Mouse (Mus musculus): ENCODE results near the gene Atcay.

DNA sequence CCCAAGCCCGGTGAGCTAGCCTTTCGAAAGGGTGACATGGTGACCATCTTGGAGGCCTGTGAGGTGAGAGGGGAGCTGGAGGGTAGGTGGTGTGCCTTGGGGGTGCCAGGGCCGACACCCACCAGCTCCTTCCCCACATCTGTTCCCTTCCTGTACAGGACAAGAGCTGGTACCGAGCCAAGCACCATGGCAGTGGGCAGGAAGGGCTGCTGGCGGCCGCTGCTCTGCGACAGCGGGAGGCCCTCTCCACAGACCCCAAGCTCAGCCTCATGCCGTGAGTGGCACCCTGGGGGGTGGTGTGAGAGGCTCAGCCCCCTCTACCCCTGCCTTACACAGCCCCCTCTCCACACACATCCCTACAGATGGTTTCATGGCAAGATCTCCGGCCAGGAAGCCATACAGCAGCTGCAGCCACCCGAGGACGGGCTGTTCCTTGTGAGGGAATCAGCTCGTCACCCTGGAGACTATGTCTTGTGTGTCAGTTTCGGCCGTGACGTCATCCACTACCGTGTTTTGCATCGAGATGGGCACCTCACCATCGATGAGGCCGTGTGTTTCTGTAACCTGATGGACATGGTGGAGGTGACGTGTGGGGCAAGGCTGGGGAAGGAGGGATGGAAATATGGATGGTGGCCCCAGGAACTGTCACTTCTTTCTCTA, 28.7 kb upstream of the Atcay start:
- TF ChIP-seq CTCF (IDR thresholded peaks at IDR 0.05; ENCODE audit: control insufficient read depth, insufficient read depth, insufficient replicate concordance, low read depth, low read length) (no peak), POLR2A (IDR thresholded peaks at IDR 0.05; ENCODE audit: control insufficient read depth, low read depth, low read length) (no peak)

Measured in testis, adult 2 months (tissue).